Mouse (Mus musculus) megakaryocyte, embryonic 14.5 days (primary cell): ENCODE measurements at regions not wholly inside any gene's neighbourhood (a gene's known extent, or its start where the extent isn't known, plus 50 kb on each side); places are given as distances from the start of the nearest gene placed in this dataset.

Experiments
- H3K27me3 ChIP-seq: replicated peaks from 2 replicates; pipeline ENCODE3; 2012; ENCODE audit warnings: inconsistent platforms
- H3K36me3 ChIP-seq: replicated peaks from 2 replicates; pipeline ENCODE3; 2012; ENCODE audit warnings: low read length, inconsistent platforms, mixed read lengths
- H3K4me1 ChIP-seq: 2 replicates; pipeline ENCODE4 v1.6.1; 2012; ENCODE audit warnings: inconsistent platforms
- H3K4me3 ChIP-seq: replicated peaks from 2 replicates; pipeline ENCODE3; 2012; ENCODE audit warnings: moderate library complexity, mild to moderate bottlenecking, inconsistent platforms
- H3K9me3 ChIP-seq: 2 replicates; pipeline ENCODE4 v1.6.1; 2012; ENCODE audit warnings: inconsistent platforms
- FLI1 ChIP-seq: IDR thresholded peaks from 2 replicates; pipeline ENCODE4 v1.6.1; 2012; ENCODE audit warnings: low read length, inconsistent platforms, mixed read lengths
- GATA1 ChIP-seq: IDR thresholded peaks from 3 replicates; pipeline ENCODE4 v1.6.1; 2012; ENCODE audit warnings: mixed read lengths, low read length, inconsistent platforms, borderline replicate concordance

DNA sequence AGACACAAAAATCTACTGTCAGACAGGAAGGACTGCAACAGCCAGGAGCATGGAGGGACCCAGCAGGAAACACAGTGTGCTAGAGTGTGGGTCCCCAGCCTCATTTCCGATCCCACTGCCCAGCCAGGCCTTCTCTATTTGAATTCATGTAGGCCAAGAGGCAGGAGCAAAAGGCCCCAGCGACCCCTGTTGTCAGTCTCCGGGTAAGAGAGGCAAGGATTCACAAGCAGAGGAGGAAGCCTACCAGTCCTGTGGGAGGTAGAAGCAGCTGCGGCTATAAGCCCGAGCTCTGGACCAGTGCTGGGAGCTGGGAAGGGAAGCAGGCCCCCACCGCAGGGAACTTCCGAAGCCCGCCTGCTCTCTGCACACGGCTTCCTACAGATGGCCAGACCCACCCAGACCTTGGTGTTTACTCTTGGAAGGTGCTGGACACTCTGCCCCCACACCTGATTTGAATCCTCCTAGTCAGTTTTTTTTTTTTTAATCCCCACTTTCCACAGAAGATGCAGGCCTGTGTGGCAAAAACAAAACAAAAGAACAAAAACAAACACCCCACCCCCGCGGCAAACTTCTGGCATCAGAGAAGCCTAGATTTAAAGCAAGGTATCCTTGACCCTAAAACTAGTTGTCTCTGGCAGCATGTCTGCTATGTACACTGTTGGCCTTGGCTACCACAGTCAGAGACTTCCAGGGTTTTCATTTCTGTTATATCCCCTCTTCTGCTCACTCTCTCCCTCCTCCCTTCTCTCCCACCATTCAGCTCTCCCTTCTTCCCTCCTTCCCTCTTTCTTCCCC is 420.6 kb upstream of the Trpc7 start:
- no peaks in the 10 kb centered on the region for H3K36me3 ChIP-seq
- no peak overlapping the region for H3K4me3 ChIP-seq
- TF ChIP-seq FLI1 = no peak
- TF ChIP-seq GATA1 = no peak
- no peaks in the 10 kb centered on the region for H3K27me3 ChIP-seq
- H3K9me3 ChIP-seq = peaks cover 22% of the 10 kb centered on the region
- no peaks in the 10 kb centered on the region for H3K4me1 ChIP-seq

DNA sequence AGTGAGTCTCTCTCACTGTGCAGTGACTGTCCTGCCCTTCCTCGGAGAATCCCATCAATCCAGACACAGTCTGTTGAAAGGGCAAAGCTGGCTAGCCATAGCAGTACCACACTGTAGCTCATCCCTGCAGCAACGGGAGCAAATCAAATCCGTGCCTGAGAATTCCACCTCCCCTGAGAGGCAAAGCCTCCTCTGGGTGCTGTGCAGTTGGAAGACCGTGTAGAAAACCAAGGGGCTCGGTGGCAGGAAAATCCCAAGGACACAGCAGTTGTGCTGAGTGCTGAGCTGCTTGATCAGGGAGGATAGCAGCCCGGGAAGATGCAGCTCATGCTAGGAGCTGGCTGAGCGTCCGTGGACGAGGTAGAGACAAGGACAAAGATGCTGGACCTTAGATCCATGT is 418.7 kb upstream of the Trpc7 start:
- H3K4me1 ChIP-seq = no peaks in the 10 kb centered on the region
- no peak overlapping the region for H3K4me3 ChIP-seq
- TF ChIP-seq GATA1 = no peak
- no peak for TF ChIP-seq FLI1
- H3K36me3 ChIP-seq = no peaks in the 10 kb centered on the region
- H3K9me3 ChIP-seq = peaks cover 31% of the 10 kb centered on the region
- H3K27me3 ChIP-seq = no peaks in the 10 kb centered on the region

- Histone ChIP-seq H3K4me3 (no peak overlapping the region), H3K27me3 (no peaks in the 10 kb centered on the region), H3K36me3 (no peaks in the 10 kb centered on the region), H3K9me3 (peaks cover 34% of the 10 kb centered on the region), H3K4me1 (no peaks in the 10 kb centered on the region)
- TF ChIP-seq GATA1 = no peak
- TF ChIP-seq FLI1 = no peak
Measured at GRCm38 (mm10) chr13:57313731-57314130, 417.9 kb upstream of the Trpc7 start.

GRCm38 (mm10) chr13:57311235-57311634 is 415.4 kb upstream of the Trpc7 start:
- no peaks in the 10 kb centered on the region for H3K27me3 ChIP-seq
- no peaks in the 10 kb centered on the region for H3K4me1 ChIP-seq
- H3K36me3 ChIP-seq = no peaks in the 10 kb centered on the region
- H3K4me3 ChIP-seq = no peak overlapping the region
- H3K9me3 ChIP-seq = peaks cover 49% of the 10 kb centered on the region
- no peak for TF ChIP-seq GATA1
- no peak for TF ChIP-seq FLI1

- no peaks in the 10 kb centered on the region for H3K4me1 ChIP-seq
- TF ChIP-seq GATA1 (no peak), FLI1 (no peak)
- peak overlapping the region; percentile 39 for H3K4me3 ChIP-seq
- no peaks in the 10 kb centered on the region for H3K36me3 ChIP-seq
- H3K27me3 ChIP-seq = no peaks in the 10 kb centered on the region
- H3K9me3 ChIP-seq = peaks cover 62% of the 10 kb centered on the region
Measured at GRCm38 (mm10) chr13:57309618-57310017, 413.8 kb upstream of the Trpc7 start.

DNA sequence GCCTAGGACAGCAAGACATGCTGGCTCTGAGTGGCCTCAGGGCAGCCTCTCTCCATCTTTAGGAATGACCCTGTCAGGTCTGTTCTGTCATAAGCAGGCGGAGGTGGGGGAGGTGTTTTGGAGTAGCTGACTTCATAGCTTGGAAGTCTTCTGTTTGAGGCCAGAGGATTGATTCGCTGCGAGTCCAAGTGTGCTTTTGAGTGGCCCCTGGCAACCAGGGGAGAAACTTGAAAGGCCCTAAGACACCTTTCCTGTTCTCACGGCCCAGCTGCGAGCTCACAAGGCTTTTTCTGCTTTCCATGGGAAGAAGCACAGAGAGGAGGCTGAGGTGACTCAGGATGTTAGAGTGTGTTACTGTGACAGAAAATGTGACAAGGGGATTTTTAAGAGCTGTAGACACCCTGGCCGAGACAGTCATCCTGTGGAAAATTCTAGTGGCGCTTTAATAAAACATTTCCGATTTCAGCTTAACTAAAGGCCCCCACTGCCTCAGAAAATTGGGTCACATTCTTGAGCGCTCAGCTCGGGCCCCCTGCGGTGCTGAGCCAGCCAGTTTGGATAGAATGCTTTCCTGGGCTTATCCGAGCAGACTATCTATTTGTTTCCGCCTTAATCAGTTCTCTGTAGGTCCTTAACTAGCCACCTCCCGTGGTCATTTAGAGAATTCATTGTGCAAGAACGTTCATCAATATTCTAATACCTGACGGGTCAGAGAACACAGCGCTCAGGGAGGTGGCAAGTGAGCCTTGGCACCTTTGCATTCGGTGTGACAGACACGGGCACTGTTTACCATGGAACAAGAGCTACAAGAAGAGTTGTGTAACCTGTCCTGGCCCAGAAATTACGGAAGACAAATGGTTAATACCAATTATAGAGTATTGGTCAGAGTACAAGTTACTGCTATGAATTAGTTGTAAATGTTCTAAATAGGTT is 412.4 kb upstream of the Trpc7 start:
- Histone ChIP-seq H3K4me3 (no peak overlapping the region), H3K4me1 (no peaks in the 10 kb centered on the region), H3K27me3 (no peaks in the 10 kb centered on the region), H3K9me3 (peaks cover 68% of the 10 kb centered on the region), H3K36me3 (no peaks in the 10 kb centered on the region)
- TF ChIP-seq GATA1 (no peak), FLI1 (no peak)

- Histone ChIP-seq H3K9me3 (peaks cover 63% of the 10 kb centered on the region), H3K27me3 (no peaks in the 10 kb centered on the region), H3K4me3 (no peak overlapping the region), H3K36me3 (no peaks in the 10 kb centered on the region), H3K4me1 (no peaks in the 10 kb centered on the region)
- TF ChIP-seq GATA1 (no peak), FLI1 (no peak)
Measured at GRCm38 (mm10) chr13:57305586-57305985, 409.8 kb upstream of the Trpc7 start.

GRCm38 (mm10) chr13:57303805-57304204 is 408.0 kb upstream of the Trpc7 start:
- Histone ChIP-seq H3K36me3 (no peaks in the 10 kb centered on the region), H3K9me3 (peaks cover 54% of the 10 kb centered on the region), H3K4me3 (no peak overlapping the region), H3K27me3 (no peaks in the 10 kb centered on the region), H3K4me1 (no peaks in the 10 kb centered on the region)
- TF ChIP-seq GATA1 (no peak), FLI1 (no peak)

DNA sequence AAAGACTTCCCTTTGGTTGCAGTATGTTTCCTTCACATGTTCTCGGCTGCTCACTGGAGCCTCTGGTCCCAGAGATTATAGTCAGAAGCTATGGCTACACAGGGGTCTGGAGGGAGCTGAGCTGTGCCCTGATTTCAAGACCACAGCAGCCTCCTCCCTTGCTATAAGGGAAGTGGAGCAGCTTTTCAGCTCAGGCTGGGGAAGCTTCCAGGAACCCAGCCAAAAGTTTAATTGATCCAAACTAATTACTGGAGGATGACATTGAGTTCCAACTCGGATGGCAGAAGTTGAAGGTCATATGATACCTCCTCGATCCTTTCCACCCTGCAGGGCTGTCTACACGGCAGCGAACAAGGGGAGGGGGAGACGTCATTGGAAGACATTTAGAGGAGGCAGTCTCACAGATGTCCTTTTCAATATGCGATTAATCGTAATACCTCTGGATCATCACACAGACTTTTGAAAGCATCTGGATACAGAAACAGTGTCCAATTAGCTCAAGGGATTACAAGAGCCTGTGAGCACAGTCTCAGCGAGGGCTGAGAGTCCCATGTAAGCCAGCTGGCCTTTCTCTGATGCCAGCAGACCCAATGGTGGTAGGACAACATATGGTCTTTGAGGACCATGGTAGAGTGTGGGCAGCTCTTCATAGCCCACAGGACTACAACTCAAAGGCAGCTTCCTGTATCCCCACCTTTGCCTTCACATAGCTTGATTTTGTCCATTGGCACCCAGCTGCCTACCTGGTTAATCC is 396.1 kb upstream of the Trpc7 start:
- no peaks in the 10 kb centered on the region for H3K4me1 ChIP-seq
- H3K4me3 ChIP-seq = no peak overlapping the region
- H3K36me3 ChIP-seq = no peaks in the 10 kb centered on the region
- H3K27me3 ChIP-seq = no peaks in the 10 kb centered on the region
- H3K9me3 ChIP-seq = peaks cover 26% of the 10 kb centered on the region; the same call in 1 of the 2 replicates
- TF ChIP-seq FLI1 (no peak), GATA1 (no peak)
